In genomic region chr10:93161511-93162275, GRCm38 (mm10) we compare ENCODE assay signal across 8 mouse cellular contexts. TPM values are rescaled to one million over a fixed set of nuclear protein-coding genes. Genes with fewer than 3 reads are reported as not detected.
DNase-seq lines count a peak whose midpoint lies in the region; ATAC-seq lines count a peak whose summit lies in the region.

No protein-coding gene starts in this region.

- H3K36me3 ChIP-seq in liver, embryonic 13.5 days = no peaks in the 10 kb centered on the region

- peak; percentile 57 for DNase-seq in CD4-positive, CD25-positive, alpha-beta regulatory T cell, adult 2 months (ENCODE audit: low read depth, low spot score)
- peak; percentile 65 for DNase-seq in R1 (ENCODE audit: low read depth, low spot score)
- peak; percentile 74 for DNase-seq in embryo, embryonic 9.5 days (ENCODE audit: extremely low spot score)
- peak; percentile 32 to 76 for DNase-seq in heart, adult 9 months (ENCODE audit: low spot score in 2 of 2)
- DNase-seq in kidney, adult 8-10 months = peak; percentile 32 to 42
- DNase-seq in liver, embryonic 13.5 days = peak; percentile 51
- DNase-seq in naive thymus-derived CD4-positive, alpha-beta T cell, adult 2 months (ENCODE audit: low read depth) = peak; percentile 67
- no peak for DNase-seq in natural killer cell, adult 2 months (ENCODE audit: low spot score in 2 of 2)

- peak; percentile 47 for ATAC-seq in liver, embryonic 13.5 days (ENCODE audit: low read depth)

- H3K4me2 ChIP-seq in liver, embryonic 13.5 days = peak overlapping the region; percentile 76

- no peaks in the 10 kb centered on the region for H3K27me3 ChIP-seq in liver, embryonic 13.5 days

- H3K4me1 ChIP-seq in liver, embryonic 13.5 days (replicated peaks) = peaks cover 59% of the 10 kb centered on the region

- H3K9ac ChIP-seq in liver, embryonic 13.5 days = peak overlapping the region; percentile 100

- H3K9me3 ChIP-seq in liver, embryonic 13.5 days (replicated peaks) = no peaks in the 10 kb centered on the region

- under 1% methylated on average over 33 of the region's 33 CpGs for WGBS in liver, embryonic 13.5 days (ENCODE audit: insufficient replicate concordance)

- peak overlapping the region; percentile 97 for H3K27ac ChIP-seq in liver, embryonic 13.5 days

- H3K4me3 ChIP-seq in liver, embryonic 13.5 days (replicated peaks) = peak overlapping the region; percentile 99

RNA-seq across cellular contexts. Expression of gene Cdk17, which starts 1.0 kb away (rescaled TPM):
- 10.1 and 12.0 TPM in 2 replicates for polyA plus RNA-seq in liver, embryonic 13.5 days (2015; fragmentation: Nextera tagmentation; extraction: Ambion mirVana)

Comparison
In these comparisons a context has a peak if more than half of its experiments do, and no peak if none do; other contexts are left out.
1. DNase-seq: peak in CD4-positive, CD25-positive, alpha-beta regulatory T cell, adult 2 months (single experiment), R1 (single experiment), embryo, embryonic 9.5 days (single experiment), heart, adult 9 months (2 of 2), kidney, adult 8-10 months (2 of 2), liver, embryonic 13.5 days (single experiment) and naive thymus-derived CD4-positive, alpha-beta T cell, adult 2 months (single experiment); none in natural killer cell, adult 2 months (0 of 2).